Mouse (Mus musculus) liver, adult (tissue): ENCODE results near the gene Ttpal.

Source experiments
- GATA4 ChIP-seq: IDR thresholded peaks from 2 replicates; pipeline ENCODE4 v1.6.1; 2014; ENCODE audit warnings: mild to moderate bottlenecking, low read length; ENCODE audit not compliant: insufficient replicate concordance

The Ttpal gene

DNA sequence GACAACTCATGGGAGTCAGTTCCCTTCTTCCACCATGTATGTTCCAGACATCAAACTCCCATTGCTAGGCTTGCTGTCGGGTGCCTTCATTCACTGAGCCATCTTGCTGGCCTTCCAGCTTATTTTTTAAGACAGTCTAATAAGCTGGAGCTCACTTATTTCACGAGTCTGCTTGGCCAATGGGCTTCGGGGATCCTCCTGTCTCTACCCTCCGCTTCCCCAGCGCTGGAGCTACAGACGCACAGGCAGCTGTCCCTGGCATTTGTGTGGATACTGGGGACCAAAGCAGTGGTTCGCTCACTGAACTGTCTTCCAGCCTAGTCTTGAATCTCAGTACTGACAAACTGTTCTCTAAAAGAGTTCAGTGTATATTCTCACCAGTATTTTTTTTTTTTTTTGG is 4.0 kb downstream of the Ttpal start:
- no peak for TF ChIP-seq GATA4

GRCm38 (mm10) chr2:163608008-163608407 is 5.9 kb downstream of the Ttpal start:
- no peak for TF ChIP-seq GATA4

- no peak for TF ChIP-seq GATA4
Observed at GRCm38 (mm10) chr2:163609281-163609975, 7.3 kb downstream of the Ttpal start.

DNA sequence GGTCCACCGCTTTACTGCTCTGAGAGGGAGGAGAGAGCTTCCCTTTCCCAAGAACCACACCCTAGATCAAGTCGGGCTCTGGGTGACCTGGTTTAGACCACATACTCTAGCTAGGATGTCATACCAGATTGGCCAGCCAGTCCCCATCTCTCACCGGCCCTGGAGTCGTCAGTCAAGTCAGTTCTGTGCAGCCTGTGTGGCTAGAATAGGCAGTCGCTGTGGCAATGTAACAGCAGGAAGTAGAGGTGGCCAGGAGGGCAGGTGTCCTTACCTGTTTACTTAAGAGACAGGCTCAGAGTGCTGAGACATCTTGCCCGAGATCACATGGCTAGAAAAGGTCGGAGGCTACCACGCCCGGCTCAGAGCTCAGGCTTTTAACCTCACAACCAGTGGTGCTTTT is 9.1 kb downstream of the Ttpal start:
- TF ChIP-seq GATA4, result no peak

GRCm38 (mm10) chr2:163613206-163613605 is 11.1 kb downstream of the Ttpal start:
- TF ChIP-seq GATA4, result no peak

DNA sequence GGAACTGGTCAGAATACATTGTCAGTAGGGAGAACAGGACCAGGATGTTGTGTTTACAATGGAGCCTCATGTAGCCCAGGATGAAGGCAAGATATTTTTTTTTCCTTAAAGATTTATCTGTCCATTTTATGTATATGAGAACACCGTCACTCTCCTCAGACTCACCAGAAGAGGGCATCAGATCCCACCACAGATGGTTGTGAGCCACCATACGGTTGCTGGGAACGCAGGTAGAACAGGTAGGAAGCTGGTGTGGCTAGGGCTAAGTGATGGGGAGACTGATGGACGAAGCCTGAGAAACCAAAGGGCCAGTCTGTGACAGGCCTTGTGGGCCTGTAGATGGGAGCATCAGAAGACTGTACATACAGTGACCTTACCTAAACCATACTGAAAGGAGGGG is 11.9 kb downstream of the Ttpal start:
- no peak for TF ChIP-seq GATA4

- no peak for TF ChIP-seq GATA4
Observed at GRCm38 (mm10) chr2:163615401-163615800, 13.3 kb downstream of the Ttpal start.

GRCm38 (mm10) chr2:163615906-163616651 is 14.0 kb downstream of the Ttpal start:
- TF ChIP-seq GATA4, result no peak

GRCm38 (mm10) chr2:163616652-163617227 is 14.6 kb downstream of the Ttpal start:
- no peak for TF ChIP-seq GATA4

GRCm38 (mm10) chr2:163617232-163617863 is 15.2 kb downstream of the Ttpal start:
- no peak for TF ChIP-seq GATA4

GRCm38 (mm10) chr2:163617874-163618273 is 15.8 kb downstream of the Ttpal start:
- TF ChIP-seq GATA4, result no peak

DNA sequence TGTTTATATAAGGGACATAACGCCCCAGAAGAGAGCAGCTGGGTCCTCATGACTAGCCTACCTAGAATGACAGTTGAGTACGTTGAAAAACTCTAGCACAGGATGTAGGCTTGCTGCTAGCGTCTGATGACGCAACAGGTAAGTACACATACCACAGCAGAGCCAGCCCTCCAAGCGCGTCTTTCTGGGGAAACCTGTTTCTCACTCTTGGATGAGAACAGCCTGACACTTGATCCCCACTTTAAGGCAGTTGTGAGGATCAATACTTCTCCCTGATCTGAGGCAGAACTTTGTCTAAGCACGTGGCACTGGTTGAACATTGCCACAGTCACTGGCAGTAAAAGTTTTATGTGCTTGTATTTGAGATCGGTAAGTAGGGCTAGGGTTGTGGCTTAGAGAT is 18.3 kb downstream of the Ttpal start:
- TF ChIP-seq GATA4, result no peak

DNA sequence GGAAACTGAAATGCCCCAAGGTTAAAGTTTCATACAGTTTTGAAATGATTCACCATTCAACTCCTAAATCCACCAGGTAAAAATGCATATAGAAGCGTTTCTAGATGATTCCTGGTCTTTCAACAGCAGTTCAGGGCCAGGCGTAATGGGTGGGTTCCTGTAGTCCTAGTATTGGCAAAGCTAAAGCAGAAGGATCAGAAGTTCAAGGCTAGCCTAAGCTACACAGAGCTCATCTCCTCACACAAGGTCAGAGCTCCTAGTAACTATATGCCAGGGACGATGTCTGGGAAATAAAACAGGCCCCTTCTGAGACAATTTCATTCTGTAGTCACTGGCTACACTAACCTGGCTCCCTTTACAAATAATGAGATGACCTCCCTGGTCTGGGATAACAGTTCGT is 29.1 kb downstream of the Ttpal start:
- TF ChIP-seq GATA4, result no peak

DNA sequence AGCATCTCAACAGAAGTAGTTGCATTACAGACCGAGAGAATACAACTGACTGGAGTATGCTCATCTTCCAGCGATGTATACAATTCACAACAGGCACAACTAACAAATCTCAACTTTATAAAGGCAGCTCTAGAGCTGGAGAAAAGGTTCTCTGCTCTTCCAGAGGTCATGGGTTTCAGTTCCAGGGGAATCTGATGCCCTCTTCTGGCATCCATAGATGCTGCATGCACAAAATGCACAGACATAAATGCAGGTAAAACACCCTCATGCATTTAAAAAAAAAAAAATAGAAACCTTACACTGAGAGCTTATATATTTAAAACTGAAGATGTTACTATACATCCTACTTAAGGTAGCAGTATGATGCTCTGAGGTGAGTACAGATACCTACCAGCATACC is 29.6 kb downstream of the Ttpal start:
- TF ChIP-seq GATA4, result no peak

DNA sequence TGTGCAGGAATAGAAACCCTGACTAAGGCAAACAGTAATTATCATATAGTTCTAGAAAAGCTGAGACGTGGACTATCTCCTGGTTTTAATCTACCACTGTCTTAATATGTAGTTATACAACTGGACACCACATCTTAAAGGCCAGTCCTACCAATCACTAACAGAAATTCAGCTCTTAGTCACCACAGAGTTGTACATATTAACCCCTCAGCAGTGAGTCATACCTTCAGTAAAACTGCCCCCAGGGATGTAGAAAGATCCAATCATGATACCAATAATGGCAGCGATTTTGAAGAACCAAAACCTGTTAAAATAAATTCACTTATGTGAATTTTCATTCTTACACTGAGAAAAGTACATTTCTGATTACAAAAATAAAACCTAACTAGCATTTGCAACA is 32.1 kb downstream of the Ttpal start:
- no peak for TF ChIP-seq GATA4

DNA sequence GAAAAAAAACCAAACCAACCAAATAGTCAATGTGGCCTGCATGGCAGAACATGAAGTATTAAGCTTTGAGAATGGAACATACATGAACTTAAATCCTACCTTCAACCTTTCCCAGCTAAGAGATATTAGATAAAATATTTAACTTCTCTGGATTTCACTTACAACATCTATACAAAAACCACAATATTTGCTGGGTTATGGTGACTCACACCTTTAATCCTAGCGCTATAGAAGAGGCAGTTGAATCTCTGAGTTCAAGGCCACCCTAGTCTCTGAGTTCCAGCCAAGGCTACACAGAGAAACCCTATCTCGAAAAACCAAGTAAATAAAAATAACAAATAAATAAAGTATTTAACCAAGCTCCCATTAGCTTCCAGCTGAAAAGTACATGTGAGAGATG is 33.9 kb downstream of the Ttpal start:
- TF ChIP-seq GATA4, result no peak
